Mouse (Mus musculus) retina, postnatal 7 days (tissue): ENCODE measurements at regions not wholly inside any gene's neighbourhood (a gene's known extent, or its start where the extent isn't known, plus 50 kb on each side); places are given as distances from the start of the nearest gene placed in this dataset.

Experiments
- DNase-seq: peaks from one replicate; pipeline ENCODE4 v3.0.0-alpha.2; 2012; ENCODE audit warnings: low read depth, low spot score

DNA sequence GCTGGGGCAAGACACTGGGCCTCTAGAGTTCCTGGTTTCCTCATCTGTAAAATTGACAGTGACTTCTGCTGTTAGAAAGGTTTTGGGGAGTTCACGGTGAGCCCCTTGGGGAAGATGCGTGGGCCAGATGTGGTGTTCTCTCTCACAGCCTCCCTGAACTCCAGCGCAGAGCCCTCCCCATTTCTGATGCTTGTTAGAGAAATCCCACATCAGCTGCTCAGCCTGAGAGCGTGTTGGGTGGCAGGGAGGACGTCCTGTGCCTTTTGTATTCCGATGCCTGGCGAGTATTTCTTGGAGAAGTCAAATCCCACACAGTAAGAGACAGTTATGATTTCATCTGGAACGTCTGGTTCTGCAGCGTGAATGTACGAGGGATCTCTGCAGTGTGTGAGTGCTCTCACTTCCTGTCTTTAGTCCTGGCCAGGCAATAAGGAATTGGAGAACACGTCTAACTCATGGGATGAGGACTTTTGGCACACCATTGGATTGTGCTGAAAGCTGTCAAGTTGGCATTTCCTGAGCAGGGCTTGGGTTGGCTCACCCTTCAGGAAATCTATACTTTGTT is 110.8 kb upstream of the Prickle1 start:
- no peak for DNase-seq

DNA sequence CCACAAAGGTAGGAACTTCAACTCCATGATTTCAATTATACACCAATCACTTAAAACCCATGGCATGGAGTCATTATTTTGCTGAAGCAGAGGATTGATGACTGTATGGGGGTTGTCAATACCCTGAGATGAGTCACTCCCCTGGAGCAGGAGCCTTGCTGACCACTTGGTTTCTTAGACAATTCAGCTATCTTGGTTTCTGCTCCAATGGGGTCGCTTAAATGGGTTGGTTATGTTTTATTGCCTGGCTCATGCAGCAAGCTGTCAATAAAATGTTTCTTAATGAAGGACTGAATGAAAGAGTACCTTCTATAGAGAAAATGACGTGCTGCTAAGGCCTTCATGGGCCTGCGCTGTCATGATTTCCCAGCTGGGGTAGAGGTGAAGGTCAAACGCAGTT is 110.0 kb upstream of the Prickle1 start:
- DNase-seq, result no peak

DNA sequence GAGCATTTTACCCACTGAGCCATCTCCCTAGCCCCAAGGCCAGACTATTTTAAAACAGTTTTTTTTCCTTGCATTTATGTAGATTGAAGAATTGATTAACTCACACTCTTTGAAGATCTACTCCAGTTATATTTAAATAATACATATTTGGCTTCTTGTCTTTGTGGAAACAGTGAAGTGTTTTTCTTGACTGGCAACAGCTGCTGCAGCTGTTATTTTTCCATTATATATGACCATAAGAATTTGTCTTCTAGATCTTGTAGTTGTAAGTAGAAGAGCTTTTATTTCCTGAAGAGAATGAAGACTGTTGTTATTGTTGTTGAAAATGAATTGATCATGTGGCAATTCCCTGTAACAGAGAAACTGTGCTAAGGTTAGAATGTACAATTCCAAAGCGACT is 109.4 kb upstream of the Prickle1 start:
- DNase-seq, result no peak

DNA sequence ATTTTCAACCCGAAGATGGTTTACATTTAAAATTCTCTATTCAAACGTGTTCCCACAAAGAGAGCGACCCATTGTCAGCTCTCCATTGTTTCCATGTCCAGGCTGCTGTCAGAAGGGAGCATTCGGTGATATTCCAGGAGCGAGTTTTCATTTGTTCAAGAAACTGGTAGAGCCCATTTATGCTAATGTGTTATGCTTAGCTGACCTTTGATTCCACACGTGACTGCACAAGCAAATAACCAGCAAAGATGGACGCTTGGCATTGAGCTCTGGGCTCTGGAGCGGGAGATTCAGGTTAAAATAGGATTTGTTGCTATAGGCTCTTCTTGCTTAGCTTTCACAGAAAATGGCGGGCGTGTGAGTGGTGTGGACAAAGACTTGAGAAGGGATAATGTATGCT is 105.3 kb upstream of the Prickle1 start:
- no peak for DNase-seq

DNA sequence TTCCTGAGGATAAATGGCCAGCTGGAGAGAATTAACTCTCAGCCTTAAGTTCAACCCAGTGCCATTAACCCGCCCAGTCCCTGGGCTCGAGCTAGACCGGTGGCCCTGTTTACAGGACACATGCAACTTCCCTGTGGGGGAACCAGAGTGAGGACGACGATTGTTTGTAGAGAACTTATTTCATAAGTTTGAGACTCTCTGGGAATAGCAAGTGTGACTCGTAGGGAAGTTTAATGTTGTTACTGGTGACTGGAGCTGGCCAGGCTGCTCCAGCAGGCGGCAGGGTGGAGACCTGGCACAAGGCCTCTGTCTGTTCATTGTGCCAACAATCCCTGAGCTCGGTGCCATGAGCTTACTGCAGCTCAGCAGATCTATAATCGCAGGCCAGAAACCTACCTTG is 104.3 kb upstream of the Prickle1 start:
- no peak for DNase-seq

DNA sequence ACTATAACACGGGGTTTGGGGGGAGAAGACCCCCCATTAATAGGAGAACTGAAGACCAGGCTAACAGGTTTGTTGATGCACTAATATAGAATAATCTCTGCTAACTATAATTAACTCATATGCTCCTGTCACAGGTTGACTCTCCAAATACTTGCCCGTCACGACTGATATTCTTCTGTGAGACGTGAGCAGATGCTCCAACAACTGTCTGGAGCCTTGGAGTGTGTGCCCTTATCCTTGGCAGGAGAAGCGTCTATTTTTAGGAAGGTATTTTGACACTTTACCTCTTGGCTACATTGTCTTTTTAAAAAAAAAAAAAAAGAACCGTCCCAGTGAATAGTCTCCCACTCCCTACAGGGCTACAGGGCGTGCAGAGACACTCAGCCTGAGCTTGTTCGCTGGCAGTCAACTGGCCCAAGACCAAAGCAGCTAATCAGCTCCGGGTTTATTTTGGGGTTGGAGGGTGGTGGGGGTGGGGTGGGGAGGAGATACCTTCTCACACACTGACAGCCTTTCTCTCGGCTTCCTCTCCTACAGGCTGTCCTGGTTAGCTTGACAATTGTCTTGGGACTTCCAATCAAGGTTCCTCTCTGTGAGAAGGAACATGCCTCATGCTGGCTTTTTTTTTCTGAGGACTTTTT is 102.6 kb upstream of the Prickle1 start:
- no peak for DNase-seq

DNA sequence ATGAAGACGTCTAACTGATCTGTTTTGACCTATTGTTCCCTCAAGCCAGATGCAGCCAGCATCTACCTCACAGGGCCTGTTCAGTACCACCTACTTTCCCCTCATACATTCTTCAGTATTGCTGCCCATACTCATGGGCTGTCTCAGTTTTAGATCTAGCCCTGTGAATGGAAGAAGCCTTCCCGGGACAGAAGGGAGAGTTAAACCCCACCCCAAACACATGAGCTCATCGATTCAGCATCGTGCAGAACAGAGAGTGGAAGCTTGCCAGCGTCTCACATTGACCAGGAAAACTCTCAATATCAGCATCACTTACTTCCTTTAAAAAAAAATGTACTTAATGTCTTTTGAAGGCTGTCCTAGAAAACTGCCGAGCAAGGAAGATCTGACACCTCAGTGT is 95.0 kb upstream of the Prickle1 start:
- DNase-seq, result no peak

DNA sequence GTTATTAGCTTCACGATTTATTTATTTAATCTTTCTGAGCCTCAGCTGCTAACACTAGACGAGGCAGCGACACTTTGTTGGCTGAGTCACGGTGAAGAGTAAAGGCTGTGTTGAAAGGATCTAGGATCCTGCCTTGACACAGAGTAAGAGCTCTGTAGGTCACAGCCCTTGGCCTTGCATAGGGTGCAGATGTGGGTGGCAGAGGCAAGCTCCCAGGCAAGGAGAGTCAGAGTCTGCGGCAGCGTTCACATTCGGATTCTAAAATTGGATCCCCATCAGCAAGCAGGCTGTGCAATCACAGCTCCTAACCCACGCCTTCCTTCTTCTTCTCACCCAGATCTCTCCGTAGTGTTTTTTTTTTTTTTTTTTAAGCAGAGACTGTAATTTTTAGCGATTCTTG is 94.3 kb upstream of the Prickle1 start:
- DNase-seq, result no peak

DNA sequence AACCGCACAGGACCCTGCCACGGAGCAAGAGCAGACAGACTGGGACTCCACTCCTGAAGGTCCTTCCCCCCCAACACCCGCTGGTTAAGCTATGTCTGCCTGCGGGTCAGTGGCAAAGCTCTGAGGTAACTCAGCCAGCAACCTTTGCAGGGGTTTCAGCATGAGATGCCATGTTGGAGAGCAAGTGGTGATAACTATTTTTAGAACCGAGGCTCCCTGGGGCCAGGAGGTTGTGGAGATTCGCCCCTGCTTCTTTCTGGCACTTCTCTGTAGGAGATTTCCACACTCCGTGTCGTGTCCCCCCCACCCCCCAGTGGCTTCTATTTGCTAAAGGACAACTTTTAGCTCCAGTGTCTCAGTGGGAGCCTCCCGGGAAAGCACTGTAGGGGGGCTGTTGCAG is 90.7 kb upstream of the Prickle1 start:
- no peak for DNase-seq

DNA sequence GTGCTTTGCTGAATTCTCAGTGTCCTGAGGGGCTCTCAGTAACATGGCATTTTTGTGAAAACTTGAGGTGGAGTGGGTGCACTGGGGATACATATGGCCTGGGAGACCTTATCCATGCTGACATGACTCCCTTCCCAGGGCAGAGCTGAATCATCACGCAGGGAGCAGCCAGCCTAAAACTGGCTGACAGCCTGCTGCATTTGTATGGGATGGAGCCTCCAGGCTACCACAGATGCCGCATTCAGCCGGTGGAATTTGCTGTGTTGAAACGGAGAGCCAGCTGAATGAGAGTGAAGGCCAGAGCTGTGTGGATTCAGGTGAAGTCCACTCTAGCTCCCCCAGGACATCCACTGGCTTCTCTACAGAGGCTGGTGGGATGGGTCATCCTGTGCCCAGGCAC is 85.9 kb upstream of the Prickle1 start:
- no peak for DNase-seq

DNA sequence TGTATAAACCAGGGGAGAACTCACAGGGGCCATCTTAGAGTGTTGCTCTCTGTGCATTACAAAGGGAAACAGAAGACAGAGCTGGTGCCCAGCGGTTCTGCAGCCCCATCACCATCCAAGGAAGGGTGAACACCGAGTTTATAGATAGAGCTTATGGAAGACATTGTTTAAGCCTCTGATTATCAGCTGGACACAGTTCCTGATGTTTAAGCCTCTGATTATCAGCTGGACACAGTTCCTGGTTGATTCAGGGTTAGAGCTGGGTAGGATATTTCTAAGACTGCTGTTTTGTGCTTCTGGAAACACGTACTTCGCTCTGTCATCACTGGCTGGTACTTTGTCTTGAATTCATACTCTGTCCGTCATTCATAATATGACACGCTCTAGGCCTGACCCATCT is 79.9 kb upstream of the Prickle1 start:
- no peak for DNase-seq

DNA sequence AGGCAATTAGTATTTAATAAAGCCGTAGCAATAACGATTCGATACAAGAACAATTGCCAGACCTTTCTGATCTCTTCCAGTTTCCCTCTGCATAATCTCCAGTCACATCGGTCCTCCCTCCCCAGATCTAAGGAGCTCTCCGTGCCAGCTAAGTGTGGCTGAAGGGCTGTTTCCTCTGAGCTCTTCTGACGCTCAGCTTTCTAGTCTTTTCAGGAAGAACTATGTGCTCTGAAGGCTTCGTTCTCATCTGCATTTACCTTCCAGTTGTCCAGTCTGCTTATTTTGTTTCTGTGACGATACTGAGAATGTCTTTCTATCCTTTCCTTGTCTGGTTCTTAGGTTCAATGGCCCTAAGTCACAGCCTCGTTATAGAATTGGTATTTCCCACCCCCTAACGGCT is 78.3 kb upstream of the Prickle1 start:
- no peak for DNase-seq

DNA sequence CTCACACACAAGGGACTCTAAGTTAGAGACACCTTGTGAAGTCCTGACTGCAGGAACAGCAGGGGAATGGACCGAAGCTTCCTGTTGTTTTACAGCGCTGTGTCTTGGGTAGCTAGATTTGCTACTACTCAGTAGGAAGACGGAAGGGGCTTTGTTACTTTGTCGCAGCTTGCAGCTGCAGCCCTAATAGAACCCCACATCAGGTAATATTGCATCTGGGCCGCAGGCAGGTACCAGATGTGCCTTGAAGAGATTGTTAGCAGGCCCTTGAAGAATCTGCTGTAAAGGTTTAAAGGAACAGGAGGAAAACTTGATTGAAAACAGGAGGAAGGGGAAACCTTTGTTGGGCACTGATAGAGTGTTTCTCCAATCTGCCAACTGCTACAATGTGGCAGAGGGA is 68.2 kb upstream of the Prickle1 start:
- DNase-seq, result no peak

DNA sequence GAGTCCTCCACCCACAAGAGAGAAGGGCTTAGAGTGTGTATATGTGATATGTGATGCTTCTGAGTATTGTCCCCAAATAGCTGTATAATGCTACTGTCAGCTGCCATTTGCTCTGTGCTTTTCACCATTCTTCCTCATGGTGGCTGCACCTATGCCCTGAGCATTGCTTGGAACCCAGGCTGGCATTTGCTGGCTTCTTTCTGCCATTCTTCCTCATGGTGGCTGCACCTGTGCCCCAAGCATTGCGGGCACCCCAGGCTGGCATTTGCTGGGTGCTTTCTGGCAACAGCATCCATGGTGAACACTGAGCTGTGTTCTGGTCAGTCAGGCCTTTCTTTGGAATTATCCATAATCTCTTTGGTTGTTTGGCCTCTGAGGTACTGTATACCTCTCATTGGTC is 66.9 kb upstream of the Prickle1 start:
- no peak for DNase-seq

DNA sequence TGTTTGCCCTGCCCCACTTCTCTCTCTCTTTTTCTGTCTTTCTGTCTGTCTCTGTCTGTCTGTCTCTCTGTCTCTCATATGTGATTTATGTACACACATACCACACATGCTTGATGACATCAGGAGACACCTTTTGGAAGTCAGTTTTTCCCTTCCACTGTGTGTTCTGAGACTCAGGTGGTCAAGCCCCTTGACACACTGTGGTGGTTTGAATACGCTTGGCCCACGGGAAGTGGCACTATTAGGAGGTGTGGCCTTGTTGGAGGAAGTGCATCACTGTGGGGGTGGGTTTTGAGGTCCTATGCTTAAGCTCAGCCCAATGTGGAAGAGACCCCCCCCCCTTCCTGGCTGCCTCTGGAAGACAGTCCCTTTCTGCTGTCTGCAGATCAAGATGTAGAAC is 66.1 kb upstream of the Prickle1 start:
- DNase-seq, result no peak

DNA sequence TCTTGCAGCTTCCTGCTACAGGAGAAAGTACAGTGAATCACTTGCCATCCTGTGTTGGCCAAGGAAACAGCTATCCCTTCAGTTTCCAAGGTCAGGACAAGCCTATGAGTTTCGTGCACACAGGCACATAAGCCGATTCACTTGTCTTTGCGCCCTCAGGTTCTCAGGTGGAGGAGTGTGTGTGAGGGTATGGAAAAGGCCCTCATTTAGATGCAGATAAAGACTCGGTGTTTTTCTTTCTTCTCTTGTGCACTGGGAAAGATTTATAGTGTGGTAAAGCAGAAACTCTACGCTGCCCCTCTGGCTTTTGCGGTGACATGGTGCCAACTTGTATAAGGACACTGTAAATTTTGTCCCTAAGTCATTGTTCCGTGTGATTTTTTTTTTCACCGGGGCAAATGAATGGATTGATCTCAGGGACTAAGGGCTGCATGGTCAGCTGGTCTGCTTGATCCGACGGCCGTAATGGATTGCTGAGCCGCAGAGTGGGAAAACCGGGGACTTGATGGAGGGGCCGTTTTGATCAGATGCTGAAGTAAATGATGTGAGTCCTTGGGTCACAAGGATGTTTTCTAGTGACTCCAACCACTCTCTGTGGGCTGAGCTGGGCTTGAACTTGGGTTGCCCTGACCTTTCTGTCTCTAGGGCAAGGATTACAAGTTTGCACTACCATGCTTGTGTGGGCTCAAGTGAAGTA is 65.4 kb upstream of the Prickle1 start:
- no peak for DNase-seq

DNA sequence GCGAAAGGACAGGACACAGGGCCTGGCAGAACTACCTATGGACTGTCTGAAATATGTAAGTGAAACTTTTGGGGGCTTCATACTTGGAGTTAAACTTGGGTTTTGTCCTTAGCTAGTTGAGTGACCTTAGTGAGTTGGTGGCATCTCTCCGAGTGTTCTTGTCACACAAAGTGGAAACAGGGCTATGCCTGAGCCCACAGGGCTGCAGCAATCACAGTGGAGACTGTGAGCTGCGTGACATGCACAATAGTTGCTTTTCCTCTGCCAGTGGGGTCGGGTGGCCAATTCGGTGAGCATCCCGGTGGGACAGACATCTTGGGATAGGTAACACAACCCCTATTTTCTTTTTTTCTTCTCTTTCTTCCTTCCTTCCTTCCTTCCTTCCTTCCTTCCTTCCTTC is 61.5 kb upstream of the Prickle1 start:
- DNase-seq, result no peak

DNA sequence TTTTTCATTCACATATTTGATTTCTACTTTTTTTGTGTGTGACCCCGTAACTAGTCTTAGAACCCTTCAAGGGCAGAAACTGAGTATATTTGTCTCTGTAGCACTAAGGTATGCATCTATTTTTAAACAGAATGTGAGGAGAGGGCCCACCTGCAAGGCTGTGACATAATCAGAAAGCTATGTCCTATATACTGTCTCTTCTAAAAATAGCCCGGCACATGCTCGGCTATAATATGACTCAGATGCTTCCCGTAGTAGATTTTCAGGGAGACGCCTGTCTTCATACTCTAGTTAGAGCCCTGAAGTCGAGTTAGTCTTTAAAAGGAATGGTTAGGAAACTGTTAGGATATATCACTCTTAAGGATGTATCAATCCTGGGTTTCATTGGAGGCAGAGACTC is 61.0 kb upstream of the Prickle1 start:
- DNase-seq, result no peak

DNA sequence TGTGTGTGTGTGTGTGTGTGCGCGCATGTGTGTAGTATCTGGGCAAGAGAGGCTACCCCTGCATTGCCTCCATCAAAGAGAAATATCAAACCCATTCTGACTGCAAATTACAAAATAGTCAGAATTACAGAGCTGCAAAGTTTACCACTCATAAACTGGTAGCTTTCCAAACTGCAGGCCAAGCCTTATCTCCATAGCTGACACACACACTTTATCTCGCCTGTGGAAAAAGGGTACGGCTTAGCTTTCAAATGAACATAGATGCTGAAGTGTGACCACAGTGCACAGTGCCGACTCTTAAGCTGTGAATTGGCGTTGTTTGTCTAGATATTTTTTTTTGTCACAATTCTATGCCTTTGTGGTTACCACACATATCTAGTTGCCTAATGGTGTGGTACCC is 60.1 kb upstream of the Prickle1 start:
- DNase-seq, result no peak

DNA sequence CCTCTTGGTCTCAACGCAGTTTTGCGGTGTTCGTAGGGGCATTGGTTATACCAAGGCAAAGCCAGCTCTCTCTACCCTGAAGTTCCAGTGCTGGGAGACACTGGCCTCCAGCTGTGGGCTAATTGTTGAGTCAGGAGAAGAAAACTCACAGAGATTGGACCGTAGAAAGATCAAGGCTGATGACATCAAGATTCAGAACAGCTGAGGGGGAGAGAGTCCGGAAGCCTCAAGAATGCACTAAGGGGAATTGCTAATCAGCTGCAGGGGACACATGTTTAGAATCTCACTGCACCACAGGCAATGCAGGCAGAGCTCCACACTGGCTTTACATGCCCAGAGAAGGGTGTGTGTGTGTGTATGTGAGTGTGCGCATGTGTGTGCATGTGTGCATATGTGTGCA is 59.6 kb upstream of the Prickle1 start:
- no peak for DNase-seq

DNA sequence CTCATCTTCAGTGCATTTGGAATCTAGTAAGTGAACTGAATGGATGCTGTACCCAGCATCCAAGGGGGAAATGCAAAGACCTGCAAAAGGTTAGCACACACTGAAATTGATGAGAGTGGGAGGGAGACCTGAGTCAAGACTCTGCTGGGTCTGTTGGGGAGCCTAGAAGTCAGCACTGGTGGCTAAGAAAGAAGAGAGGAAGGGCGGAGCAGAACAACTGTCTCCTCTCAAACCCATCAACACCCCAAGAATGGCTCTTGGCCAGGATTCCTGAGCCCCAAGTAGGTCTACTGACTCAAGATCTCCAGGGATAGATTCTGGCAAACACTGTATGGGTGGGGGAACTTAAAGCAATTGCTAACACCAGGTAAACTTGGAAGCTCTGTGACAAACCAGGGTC is 57.7 kb upstream of the Prickle1 start:
- DNase-seq, result no peak

DNA sequence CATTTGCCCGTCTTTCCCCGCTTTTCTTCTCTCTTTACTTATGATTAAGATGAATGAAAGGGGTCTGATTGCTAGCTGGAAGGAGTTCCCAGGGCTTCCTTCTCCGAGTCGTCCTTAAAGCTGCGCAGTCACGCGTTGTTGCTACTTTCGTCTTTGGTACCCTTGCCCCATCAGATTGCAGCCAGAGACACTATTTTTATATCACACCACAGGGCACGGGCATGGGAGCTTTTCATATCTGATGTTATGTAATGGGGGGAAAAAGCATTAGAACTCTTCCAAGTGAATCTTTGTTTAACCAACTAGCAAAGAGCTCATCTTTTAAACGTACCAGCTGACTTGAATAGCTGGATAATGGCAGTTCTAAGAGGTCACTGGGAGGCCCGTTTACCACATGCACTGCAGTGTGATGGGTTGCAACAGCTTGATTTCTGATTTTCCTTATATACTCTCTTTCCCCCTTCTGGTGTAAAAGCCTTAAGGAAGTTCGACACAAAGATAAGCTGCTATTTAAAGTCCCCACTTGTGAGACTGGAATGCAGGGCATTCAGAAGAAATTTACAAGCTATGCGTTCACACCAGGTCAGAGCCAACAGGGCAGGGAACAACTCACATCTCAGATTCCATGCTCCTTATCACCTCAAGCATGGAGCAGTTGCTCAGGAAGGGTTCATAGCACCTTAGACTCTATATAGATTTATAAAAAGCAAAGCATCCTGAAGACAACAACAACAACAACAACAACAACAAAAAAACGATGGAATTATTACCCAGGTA is 55.5 kb upstream of the Prickle1 start:
- DNase-seq, result no peak

DNA sequence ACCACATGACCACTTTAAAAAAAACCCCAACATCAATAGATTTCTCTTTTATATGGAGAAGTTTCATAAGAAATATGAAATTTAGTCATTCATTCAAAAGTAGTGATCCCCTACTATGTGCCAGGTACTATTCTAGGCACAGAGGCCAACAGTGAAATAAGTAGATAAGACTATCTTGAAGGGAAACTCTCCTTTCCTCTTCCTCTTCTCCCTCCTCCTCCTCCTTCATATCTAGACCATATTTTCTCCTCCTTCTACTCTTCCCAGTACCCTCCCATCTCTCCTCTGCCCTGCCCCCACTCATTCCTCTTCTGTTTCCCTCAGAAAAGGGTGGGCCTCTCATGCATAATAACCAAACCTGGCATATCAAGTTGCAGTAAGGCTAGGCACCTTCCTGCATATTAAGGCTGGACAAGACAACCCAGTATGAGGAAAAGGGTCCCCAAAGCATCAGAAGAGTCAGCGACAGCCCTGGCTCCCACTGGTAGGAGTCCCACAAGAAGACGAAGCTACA is 54.4 kb upstream of the Prickle1 start:
- DNase-seq, result no peak
